Mouse (Mus musculus): ENCODE data around the gene Prkn.

The Prkn gene

DNA sequence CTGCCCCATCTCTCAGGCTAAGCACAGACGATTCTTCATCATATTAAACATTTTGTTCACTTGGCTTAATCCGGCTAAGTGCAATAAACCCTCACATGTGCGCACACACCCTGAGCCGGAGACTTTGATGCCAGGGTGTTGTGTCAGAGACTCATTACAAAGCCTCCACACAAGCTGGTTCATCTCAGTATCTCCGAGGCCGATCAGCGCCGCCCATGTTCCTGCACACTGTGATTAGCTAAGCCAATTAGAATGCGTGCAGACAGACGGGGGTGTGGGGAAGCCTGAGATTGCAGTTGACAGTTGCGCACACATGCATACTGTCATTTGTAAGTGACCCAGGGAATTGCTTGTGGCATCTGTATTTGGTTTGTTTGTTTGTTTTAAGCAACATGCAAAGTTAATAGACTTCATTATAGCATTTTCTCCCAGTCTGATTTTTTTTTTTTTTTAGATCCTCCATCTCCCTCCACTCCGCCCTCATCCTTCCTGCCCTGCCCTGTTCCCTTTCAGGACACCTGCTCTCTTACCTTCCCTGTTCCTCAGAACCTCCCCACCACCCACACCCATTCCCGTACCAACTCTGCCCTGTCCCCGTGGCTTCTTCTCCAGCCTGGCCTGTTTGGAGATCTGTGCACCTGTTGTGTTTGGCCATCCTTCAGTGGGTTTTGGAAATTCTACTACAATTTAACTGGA is 1202.5 kb downstream of the Prkn start:
- DNase-seq (ENCODE audit: low spot score) = no peak

DNA sequence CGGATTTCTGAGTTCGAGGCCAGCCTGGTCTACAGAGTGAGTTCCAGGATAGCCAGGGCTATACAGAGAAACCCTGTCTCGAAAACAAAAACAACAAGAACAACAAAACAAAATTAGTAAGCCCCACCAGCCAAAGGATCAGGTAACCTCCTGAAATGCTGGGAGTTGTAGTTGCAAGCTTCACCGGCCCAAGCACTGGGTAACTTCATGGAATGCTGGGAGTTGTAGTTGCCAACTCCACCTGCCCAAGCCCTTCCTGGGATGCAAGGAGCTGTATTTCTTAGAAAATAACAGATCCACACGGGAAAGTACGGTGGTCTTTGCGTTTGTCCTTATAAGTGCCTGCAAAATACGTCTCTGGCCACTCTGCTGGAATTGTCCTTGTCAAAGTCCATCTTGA is 1204.0 kb downstream of the Prkn start:
- no peak for DNase-seq (ENCODE audit: low spot score)

DNA sequence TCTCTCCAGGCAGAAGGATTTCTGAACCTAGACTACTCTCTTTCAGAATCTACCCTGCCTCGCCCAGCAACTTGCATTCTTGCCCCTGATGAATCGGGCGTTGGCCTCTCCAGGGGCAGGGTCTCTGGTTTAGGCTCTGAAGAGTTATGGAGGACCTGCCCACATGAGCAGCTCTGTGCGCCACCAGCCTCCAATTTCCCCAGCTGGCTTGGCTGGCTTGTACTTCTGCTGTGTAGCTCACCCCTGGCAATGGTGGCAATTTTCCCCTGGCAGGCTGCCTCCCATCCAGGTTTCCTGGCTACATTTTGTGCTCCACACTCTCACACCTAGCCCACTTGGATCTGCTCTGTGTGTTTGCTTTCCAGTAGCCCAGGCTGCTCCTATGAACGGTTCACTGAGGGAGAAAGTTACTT is 1205.7 kb downstream of the Prkn start:
- no peak for DNase-seq (ENCODE audit: low spot score)

DNA sequence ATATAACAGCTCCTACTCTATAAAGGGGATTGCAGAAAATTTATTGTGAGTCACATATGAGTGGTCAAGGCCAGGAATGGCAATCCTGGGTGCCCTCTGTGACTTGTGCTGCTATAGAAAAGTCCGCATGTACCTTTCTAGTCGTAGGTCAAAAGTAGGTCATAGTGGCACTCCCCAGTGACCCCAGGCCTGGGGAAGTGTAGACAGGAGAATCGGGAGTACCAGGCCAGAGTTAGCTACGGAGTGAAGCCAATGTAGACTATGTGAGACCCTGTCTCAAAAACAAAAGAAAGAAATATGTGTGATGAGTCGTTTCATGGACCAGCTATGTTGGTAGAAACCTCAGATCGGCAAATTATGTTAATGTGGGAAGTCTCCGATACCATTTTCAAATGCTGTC is 1206.8 kb downstream of the Prkn start:
- DNase-seq (ENCODE audit: low spot score) = no peak

DNA sequence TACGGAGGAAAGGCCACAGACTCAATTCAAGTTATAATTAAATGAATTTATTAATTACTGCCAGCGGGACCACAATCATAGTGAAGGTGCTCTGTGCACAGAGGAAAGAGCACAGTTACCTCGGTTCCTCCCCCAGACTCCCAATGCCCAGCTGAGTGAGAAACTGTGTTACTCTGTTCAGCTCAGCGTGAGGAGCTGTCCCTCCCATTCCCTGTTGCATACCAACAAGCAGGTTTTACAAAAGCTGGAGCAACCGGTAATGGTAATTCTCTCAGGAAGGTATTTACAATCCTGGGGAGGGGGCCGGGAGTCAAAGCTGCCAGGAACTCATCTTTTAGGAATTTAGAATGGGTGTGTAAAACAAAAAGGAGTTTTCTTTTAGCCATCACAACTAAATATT is 1207.3 kb downstream of the Prkn start:
- DNase-seq (ENCODE audit: low spot score) = no peak

DNA sequence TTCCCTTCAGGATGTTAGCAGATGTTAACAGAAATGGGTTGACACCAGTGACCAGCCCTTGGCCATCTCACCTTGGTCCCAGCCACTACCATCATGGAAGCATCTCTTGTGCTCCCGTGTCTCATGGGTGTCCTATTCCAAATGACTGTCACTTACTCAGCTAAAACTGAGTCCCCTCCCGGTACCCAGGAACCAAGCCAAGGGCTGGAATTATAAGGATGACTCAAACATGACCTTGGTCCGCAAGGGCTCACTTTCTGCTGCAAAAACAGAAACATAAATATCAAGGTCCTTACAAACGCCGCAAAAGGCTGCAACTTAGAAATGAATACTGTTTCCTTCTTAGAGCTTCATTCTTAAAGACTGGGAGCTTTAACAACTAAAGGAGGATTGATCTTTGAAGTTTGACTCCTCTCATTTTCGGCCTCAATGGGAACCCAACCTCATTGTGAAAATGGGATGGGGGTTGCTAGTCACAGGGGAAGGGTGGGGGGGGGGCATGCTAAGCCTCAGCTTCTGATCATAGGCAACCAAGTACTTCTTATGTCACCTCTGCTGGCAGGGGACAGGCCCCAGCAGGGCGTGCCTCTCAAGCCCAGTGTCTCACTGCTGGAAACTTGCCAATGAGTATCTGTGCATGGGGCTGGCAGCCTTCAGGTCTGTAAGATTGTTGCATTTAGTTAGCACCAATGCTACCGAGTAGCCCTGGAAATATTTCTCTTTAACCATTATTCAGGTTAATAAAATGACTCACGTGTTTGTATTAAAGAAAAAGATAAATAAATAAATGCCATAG is 1208.7 kb downstream of the Prkn start:
- peak; percentile 55 for DNase-seq (ENCODE audit: low spot score)

DNA sequence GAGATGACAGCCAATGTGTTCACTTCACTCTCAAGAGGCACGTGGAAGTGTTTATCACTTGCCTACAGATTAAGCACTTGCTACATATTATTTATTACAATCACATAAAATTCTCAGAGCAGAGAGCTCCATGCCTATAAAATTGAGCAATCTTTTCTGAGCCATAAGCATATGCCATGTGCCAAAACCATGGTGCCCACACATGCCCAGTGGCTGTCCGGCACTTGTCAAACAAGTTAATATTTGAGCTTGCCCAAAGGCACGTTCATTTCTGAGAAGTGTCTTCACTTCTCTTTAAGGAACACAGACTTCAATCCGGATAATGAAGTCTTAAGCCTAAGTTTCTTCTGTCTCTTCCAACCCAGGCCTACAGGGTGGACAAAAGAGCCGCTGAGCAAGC is 1210.1 kb downstream of the Prkn start:
- no peak for DNase-seq (ENCODE audit: low spot score)

DNA sequence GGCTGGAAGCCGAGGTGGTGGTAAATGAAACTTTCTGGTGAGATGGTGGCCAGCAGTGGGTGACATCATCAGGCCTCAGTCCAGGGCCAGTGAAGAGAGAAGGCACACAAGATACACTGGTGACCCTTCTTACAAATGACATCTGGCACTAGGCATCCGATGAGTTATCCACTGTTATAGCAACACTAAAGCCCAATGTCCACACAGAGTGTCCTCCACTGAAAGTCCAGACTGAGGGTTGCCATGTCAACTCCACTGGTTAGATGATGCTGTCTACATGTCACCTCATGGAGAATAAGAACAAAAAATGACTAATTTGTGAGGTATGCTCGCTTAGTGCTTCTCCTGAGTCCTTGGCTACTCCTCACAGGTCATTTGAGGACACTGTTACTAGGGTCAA is 1210.8 kb downstream of the Prkn start:
- no peak for DNase-seq (ENCODE audit: low spot score)

DNA sequence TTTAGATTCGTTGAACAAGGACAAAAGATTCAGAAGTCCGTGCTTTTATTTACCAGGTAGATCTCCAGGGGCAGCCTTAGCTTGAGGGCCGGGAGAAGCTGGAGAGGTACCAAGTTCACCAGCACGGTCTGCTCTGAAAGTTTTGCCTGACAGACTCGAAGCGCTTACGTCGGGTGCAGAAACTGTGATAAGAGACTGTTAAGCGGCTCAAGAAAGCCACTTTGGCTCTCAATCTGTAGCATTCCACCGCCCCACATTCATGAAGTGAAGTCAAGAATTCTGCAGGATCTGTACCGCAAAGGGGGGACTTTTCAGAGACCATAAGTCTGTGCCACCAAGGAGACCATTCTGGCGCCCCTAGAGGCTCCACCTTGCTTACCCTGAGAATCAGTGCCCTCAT is 1212.5 kb downstream of the Prkn start:
- no peak for DNase-seq (ENCODE audit: low spot score)

DNA sequence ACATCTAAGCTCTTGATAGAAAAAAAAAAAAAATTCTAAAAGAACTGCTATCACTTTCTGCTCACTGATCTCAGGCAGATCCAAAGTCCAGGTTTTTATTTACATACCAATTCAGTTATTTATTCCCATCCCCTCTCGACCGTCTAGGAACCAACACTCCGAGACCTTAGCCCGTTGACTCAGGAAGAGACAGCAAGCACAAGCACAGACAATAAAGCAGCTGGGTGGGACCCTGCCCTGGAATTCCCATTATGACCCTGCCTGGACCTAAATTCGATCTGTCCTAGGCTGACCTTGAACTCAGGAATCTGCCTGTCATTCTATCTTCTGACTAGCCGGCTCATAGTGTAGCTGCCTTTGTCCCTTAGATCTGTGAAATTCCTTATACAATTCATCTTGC is 1218.9 kb downstream of the Prkn start:
- no peak for DNase-seq (ENCODE audit: low spot score)

DNA sequence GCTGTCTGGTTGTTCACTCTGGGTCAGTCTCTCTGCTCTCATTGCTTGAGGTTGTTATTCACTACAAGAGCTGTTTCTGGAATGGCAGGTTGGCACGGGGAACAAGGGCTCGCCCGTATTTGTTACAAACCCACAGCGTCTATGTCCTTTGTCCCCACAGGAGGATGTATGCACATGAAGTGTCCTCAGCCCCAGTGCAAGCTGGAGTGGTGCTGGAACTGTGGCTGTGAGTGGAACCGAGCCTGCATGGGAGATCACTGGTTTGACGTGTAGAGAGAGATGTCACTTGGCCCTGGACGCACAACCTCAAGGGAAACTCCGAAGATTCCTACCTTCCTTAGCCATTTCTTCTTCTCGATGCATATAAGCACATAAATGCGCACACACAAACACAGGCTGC is 1221.2 kb downstream of the Prkn start:
- DNase-seq (ENCODE audit: low spot score) = no peak

DNA sequence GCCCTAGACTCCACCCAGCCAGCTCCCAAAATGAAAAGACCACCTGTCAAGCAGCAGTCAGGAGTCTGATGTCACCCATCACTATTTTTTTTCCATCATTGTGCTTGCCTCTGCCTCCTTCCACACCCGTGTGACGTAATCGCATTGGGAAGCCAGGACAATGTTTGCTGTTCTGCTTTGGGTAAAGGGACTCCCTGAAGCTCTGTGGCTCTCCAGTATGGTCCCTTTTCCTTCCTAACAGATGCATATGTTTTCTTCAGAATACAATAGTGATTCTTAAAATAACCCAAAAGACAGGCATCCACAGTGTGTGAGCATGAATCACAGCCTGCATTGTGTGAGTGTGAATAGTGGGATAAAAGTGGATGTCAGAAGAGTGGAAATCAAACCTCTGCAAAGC is 1222.7 kb downstream of the Prkn start:
- DNase-seq (ENCODE audit: low spot score) = no peak

DNA sequence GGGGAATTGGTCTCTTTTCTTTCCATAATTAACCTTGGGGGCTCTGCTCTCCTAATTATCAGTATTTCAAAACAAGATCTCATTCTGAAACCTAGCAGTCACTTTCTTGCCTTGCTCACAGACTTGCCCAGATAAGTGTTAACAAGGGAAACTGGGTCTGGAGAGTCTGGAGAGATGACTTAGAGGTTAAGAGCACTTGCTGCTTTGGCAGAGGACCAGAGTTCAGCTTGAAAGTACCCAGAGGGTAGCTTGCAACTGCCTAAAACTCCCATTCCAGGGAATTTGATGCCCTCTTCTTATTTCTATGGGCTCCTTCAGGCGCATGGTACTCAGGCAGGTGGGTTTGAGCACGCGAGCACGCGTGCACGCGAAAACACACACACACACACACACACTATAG is 1223.3 kb downstream of the Prkn start:
- DNase-seq (ENCODE audit: low spot score) = no peak

DNA sequence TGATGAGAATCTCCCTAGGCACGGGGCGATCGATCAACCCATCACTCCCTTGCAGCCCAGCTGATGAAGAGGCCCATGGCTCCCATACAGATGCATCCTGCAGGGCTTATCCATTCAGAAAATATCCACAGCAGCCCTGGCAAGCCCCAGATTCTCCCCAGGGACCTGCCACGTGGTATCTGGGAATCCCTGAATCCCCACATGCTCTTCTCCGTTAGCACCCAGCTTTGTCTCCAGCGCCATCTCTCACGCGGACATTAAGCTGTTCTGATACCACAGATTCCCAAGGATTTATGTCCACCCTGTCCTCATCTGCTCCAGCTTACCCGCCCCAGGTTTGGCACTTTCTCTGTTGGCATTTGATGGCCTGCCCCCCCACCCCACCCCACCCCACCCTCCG is 1225.9 kb downstream of the Prkn start:
- no peak for DNase-seq (ENCODE audit: low spot score)

DNA sequence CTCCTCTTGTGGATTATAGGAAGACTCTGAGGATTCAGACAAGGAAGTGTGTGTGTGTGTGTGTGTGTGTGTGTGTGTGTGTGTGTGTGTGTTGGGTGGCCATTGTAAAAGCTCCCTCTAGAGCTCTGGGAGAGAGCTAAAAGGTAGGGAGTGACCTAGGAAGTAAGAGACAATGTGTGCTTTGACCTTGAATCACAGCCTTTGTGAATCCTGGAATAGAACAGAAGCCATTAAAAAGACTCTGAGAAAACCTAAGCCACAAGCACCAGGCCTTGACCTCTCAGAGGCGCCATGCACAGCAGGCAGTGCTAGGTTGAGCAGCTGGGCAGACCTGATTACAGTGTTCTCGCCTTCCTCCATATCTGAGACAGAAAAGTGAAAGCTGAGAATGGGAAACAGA is 1236.6 kb downstream of the Prkn start:
- no peak for DNase-seq (ENCODE audit: low spot score)

DNA sequence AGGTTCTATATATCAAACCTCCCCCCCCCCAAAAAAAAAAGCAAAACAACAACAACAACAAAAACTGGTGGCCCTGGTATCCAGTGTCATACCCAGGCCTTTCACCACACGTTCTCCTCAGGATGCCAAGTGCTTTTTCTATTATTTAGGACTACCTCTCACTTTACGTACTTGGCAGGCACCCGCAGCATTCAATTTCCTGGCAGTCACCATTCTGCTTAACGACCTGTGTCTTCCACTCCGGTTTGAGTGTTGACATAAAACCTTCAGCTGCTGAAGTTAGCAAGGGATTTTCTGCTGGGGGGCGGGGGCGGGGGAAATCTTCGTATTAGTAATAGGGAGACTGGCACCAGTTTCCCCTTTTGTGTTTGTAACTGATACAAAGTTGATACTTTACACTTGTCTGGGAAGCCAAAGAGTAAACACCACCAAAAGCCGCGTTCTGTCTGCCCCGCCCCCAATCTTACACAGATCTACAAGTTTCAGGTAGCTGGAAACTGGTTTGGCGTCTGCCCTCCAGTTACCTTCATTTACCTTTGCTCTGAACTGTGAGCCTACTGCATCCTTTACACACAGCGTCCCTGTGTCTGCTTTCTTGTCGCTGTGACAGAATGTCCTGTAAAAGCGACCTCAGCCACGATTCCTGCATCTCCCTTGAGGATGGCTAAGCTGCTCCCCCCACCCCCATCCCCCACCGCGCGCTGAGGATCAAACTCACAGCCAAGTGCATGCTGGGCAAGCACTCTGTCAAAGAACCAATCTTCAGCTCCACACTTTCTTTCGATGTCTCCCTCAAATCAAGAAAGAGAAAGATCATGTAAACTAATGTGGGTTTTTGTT is 1240.7 kb downstream of the Prkn start:
- no peak for DNase-seq (ENCODE audit: low spot score)

DNA sequence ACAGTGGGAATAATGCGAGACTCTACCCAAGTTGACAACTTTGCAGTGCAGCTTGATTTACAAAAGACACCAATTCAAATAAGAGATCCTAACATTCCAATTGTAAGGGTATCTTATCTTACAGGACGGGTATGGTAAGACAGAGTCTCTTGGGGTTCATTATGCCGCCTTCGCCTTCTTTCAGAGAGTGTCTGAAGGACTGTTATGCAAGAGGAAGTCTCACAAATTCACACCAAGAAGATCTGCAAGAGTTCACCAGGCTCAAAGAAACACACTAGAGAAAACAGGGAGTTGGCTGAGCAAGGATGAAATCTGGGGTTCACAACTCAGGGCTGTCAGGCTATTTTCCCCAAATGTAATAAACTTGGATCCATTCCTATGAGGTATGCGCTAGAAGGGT is 1242.0 kb downstream of the Prkn start:
- no peak for DNase-seq (ENCODE audit: low spot score)

DNA sequence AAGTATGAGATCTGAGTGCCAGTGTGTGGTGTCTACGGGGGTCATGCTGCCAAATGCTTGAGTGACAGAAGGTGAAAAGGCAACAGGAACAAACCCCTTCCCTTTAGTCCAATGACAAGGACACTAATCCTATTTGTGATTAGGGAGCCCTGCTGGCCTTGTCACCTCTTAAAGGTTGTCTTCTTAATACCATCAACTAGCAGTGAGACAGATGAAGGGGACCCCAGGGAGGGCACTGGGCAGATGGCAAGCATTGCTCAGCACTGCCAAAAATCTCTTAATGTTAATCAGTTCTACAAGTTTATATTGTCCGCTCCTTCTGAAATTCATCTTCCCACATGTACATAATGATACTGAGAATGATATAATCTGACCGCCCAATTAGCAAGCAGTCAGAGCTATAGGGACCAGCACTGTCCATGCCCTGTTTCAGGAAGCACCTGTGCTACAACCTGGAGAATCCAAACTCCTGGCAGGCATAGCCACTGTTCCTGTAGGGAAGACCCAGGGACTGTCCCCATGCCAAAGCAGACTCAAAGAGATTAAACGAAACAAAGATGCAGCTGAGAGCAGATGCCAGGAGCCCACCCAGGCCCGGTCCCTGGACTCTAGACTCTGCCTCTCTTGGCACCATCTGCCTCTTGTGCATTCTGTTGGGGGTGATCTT is 1250.2 kb downstream of the Prkn start:
- no peak for DNase-seq (ENCODE audit: low spot score)

DNA sequence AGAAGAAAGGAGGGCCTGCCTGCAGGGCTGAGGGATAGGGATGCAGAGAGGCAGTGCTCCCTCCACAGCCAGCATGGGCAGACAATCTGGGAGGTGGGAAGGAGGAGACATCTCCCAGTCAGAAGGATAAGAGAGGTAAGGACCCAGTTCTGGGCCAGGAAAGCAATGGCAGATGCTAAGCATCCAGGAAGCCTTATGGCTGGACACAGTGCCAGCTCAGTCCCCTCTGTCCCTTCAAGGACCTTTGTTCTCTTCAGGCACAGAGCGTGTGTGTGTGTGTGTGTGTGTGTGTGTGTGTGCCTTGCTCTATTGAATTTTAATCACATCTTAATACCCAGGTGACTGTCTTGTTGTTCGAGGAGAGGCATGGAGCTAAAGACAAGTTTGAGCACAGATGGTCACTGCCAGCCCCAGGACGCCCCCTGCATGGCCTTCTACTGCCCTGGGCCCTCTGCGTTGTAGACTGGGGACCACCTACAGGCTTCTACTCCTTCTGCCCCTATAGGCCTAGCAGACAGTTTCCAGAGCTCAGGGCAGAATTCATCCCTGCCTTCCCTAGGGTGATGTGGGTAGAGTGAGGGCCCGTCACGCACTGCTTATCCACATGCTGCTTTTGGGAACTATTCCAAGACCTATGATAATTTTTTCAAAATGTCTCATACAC is 1252.8 kb downstream of the Prkn start:
- DNase-seq (ENCODE audit: low spot score) = no peak

DNA sequence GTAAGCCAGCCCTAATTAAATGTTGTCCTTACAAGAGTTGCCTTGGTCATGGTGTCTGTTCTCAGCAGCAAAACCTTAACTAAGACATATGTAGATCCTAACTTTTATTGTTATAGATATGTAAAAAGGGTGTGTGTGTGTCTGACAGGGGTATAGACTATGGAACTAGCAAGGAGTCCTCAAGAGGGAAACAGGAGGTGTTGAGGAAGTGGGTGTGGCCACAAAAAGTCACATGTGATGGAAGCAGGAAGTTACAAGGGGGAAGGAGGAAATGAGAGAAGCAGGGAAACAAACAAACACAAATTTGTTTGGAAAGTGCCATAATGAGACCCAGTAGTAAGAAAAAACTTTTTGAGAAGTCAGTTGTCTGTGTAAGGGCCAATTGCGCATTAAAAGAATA is 1253.8 kb downstream of the Prkn start:
- DNase-seq (ENCODE audit: low spot score) = no peak

DNA sequence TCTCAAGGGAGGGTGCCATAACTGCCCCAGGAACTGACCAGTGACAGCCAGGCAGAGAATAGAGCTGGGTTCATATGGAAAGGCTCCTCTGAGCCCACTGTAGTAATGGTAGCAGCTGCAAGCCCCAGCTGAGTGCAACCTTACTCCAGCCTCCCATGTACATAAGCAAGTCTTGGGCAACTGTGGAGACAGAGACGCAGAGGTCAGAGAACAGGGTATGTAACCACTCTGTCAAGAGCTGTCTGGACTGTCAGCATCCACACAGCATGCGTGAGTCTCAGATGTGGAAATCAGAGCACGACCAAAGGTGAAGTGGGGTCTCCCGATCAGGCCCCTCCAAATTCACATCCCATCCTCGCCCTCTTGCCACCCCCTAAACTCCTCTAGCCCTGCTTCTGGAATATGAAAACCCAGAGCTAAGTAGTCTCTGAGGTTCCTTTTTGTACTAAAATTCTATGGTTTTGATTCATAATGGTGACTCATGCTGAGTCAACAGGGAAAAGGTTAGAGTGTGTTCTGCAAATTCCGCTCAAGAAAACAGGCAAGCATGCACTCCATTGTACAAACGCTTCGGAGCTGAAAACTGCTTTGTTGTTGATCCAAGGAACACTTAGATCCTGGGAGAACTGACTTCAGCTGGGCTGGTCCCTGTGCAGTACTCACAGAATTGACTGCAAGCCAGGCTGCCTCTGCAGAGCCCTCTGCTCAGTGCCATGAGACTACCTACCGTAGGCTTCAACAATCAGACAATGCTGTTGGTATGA is 1254.8 kb downstream of the Prkn start:
- peak; percentile 22 for DNase-seq (ENCODE audit: low spot score)

All from ovary, adult 18-20 months (tissue).